Comparison of ENCODE assay signal across 8 mouse cellular contexts in genomic region chr7:144938661-144939343, GRCm38 (mm10). TPM values are rescaled to one million over a fixed set of nuclear protein-coding genes. Genes with fewer than 3 reads are reported as not detected.
A peak's percentile ranks its signal among the peaks of the same experiment; 100 is the strongest.
DNase-seq lines count a peak whose midpoint lies in the region; ATAC-seq and TF ChIP-seq lines count a peak whose summit lies in the region.

No protein-coding gene starts in this region.

- TF ChIP-seq CTCF in testis, adult 2 months (IDR thresholded peaks at IDR 0.05; ENCODE audit: control insufficient read depth, insufficient read depth, insufficient replicate concordance, low read depth, low read length) = no peak

- H3K9me3 ChIP-seq in forebrain, embryonic 10.5 days = no peaks in the 10 kb centered on the region
- no peaks in the 10 kb centered on the region for H3K9me3 ChIP-seq in intestine, embryonic 16.5 days (ENCODE audit: control insufficient read depth, low read length)

- WGBS in forebrain, embryonic 10.5 days = under 1% methylated on average over 32 of the region's 32 CpGs
- WGBS in intestine, embryonic 16.5 days = under 1% methylated on average over 32 of the region's 32 CpGs

- no peaks in the 10 kb centered on the region for H3K36me3 ChIP-seq in testis, adult 2 months (ENCODE audit: control insufficient read depth, insufficient read depth, low read length)
- peaks cover 43% of the 10 kb centered on the region for H3K36me3 ChIP-seq in forebrain, embryonic 10.5 days (replicated peaks)
- peaks cover 8% of the 10 kb centered on the region for H3K36me3 ChIP-seq in intestine, embryonic 16.5 days (ENCODE audit: control insufficient read depth, insufficient read depth, low read length)

- peak overlapping the region; percentile 80 for H3K4me3 ChIP-seq in testis, adult 2 months (ENCODE audit: control insufficient read depth, low read depth, low read length)
- H3K4me3 ChIP-seq in forebrain, embryonic 10.5 days = peak overlapping the region; percentile 88
- H3K4me3 ChIP-seq in intestine, embryonic 16.5 days (ENCODE audit: low read length) = peak overlapping the region; percentile 66

- ATAC-seq in intestine, embryonic 16.5 days = no peak
- ATAC-seq in activated CD4-positive, CD25-positive, alpha-beta regulatory T cell, adult 4 months = no peak
- no peak for ATAC-seq in granulocyte monocyte progenitor cell, adult 5-6 weeks (replicated peaks; ENCODE audit: poor library complexity, severe bottlenecking)

- no peak for TF ChIP-seq POLR2A in testis, adult 2 months (IDR thresholded peaks at IDR 0.05; ENCODE audit: control insufficient read depth, low read depth, low read length)

- H3K9ac ChIP-seq in intestine, embryonic 16.5 days (ENCODE audit: low read depth, low read length) = peak overlapping the region; percentile 74

- H3K4me2 ChIP-seq in intestine, embryonic 16.5 days (ENCODE audit: low read depth, low read length) = peak overlapping the region; percentile 85

- H3K4me1 ChIP-seq in testis, adult 2 months (ENCODE audit: control insufficient read depth, insufficient read depth, low read length) = peaks cover 45% of the 10 kb centered on the region
- H3K4me1 ChIP-seq in forebrain, embryonic 10.5 days = peaks cover 75% of the 10 kb centered on the region
- H3K4me1 ChIP-seq in intestine, embryonic 16.5 days (ENCODE audit: control insufficient read depth, insufficient read depth, low read length) = peaks cover 39% of the 10 kb centered on the region

- peaks cover 2% of the 10 kb centered on the region; the same call in 1 of the 2 replicates for H3K27me3 ChIP-seq in testis, adult 2 months (ENCODE audit: control insufficient read depth, insufficient read depth, low read length)
- H3K27me3 ChIP-seq in forebrain, embryonic 10.5 days (ENCODE audit: poor library complexity, severe bottlenecking) = peaks cover 33% of the 10 kb centered on the region
- H3K27me3 ChIP-seq in intestine, embryonic 16.5 days (replicated peaks; ENCODE audit: control insufficient read depth, insufficient read depth, low read length) = peaks cover 6% of the 10 kb centered on the region

- H3K27ac ChIP-seq in testis, adult 2 months (ENCODE audit: control insufficient read depth, insufficient read depth, low read depth, low read length) = peak overlapping the region; percentile 62
- H3K27ac ChIP-seq in forebrain, embryonic 10.5 days = peak overlapping the region; percentile 99
- H3K27ac ChIP-seq in intestine, embryonic 16.5 days (ENCODE audit: low read length) = peak overlapping the region; percentile 80

- DNase-seq in testis, postnatal 10 days (ENCODE audit: low spot score) = no peak
- peak; percentile 33 for DNase-seq in forebrain, embryonic 10.5 days (ENCODE audit: extremely low spot score, low spot score)
- DNase-seq in lung, postnatal 36 days = peak; percentile 25
- DNase-seq in layer of hippocampus, adult 11-12 months (ENCODE audit: low spot score) = no peak

RNA-seq across cellular contexts. Expression of gene Ccnd1, which starts 0.9 kb away (rescaled TPM):
- polyA plus RNA-seq in testis, adult 2 months (2012; rRNA removed) = 4.2 and 6.8 TPM in 2 replicates
- 233 and 246 TPM in 2 replicates for polyA plus RNA-seq in forebrain, embryonic 10.5 days (2016; fragmentation: Nextera tagmentation; extraction: Ambion mirVana)
- 59.3 and 72.2 TPM in 2 replicates for polyA plus RNA-seq in intestine, embryonic 16.5 days (2015; fragmentation: Nextera tagmentation; extraction: Ambion mirVana)
- polyA plus RNA-seq in activated CD4-positive, CD25-positive, alpha-beta regulatory T cell, adult 4 months (2017; shearing (Covaris generic)) = 1 to 10 TPM; 1.1 to 1.2 TPM
- total RNA-seq in granulocyte monocyte progenitor cell, adult 5-6 weeks (2014; fragmentation: Nextera tagmentation) = 6.0 and 10.6 TPM in 2 replicates
- 6.2 and 8.9 TPM in 2 replicates for total RNA-seq in granulocyte monocyte progenitor cell, adult 5-6 weeks (2017)

RNA-seq across cellular contexts. Expression of gene LTO1, which starts 23.9 kb away (rescaled TPM):
- polyA plus RNA-seq in testis, adult 2 months (2012; rRNA removed) = 26.2 and 32.7 TPM in 2 replicates
- 24.6 and 26.7 TPM in 2 replicates for polyA plus RNA-seq in forebrain, embryonic 10.5 days (2016; fragmentation: Nextera tagmentation; extraction: Ambion mirVana)
- 22.7 and 24.4 TPM in 2 replicates for polyA plus RNA-seq in intestine, embryonic 16.5 days (2015; fragmentation: Nextera tagmentation; extraction: Ambion mirVana)
- 10 to 100 TPM; 34.4 to 34.5 TPM for polyA plus RNA-seq in activated CD4-positive, CD25-positive, alpha-beta regulatory T cell, adult 4 months (2017; shearing (Covaris generic))
- 13.3 and 20.9 TPM in 2 replicates for total RNA-seq in granulocyte monocyte progenitor cell, adult 5-6 weeks (2014; fragmentation: Nextera tagmentation)
- total RNA-seq in granulocyte monocyte progenitor cell, adult 5-6 weeks (2017) = 16.6 and 20.8 TPM in 2 replicates

RNA-seq across cellular contexts. Expression of gene Fgf15, which starts 42.5 kb away (rescaled TPM):
- not detected in 2 replicates for polyA plus RNA-seq in testis, adult 2 months (2012; rRNA removed)
- polyA plus RNA-seq in forebrain, embryonic 10.5 days (2016; fragmentation: Nextera tagmentation; extraction: Ambion mirVana) = 60.7 and 78.7 TPM in 2 replicates
- polyA plus RNA-seq in intestine, embryonic 16.5 days (2015; fragmentation: Nextera tagmentation; extraction: Ambion mirVana) = 0.15 and 0.33 TPM in 2 replicates
- not detected for polyA plus RNA-seq in activated CD4-positive, CD25-positive, alpha-beta regulatory T cell, adult 4 months (2017; shearing (Covaris generic))
- not detected in 2 replicates for total RNA-seq in granulocyte monocyte progenitor cell, adult 5-6 weeks (2014; fragmentation: Nextera tagmentation)
- 0.09 TPM in 1 of 2 replicates, not detected in the other for total RNA-seq in granulocyte monocyte progenitor cell, adult 5-6 weeks (2017)

Comparison
In these comparisons a context has a peak if more than half of its experiments do, and no peak if none do; other contexts are left out.
1. DNase-seq: peak in forebrain, embryonic 10.5 days (single experiment) and lung, postnatal 36 days (single experiment); none in testis, postnatal 10 days (single experiment) and layer of hippocampus, adult 11-12 months (single experiment).
2. RNA of gene Fgf15, which starts 42.5 kb away (polyA plus RNA-seq): 60.7 to 78.7 TPM in forebrain, embryonic 10.5 days; 0.15 to 0.33 TPM in intestine, embryonic 16.5 days, not detected in activated CD4-positive, CD25-positive, alpha-beta regulatory T cell, adult 4 months and not detected in testis, adult 2 months; every median in the first group is over 10 times any median in the second.
3. Peak in every context shown above with its lines, with median percentiles within 50 percentile points of each other: H3K27ac ChIP-seq and H3K4me3 ChIP-seq.